Mouse (Mus musculus): ENCODE measurements around the gene Kiss1r.

GRCm38 (mm10) chr10:79910556-79910955, 6.2 kb upstream of the Kiss1r start, which contains the start of gene Gm26602:
- TF ChIP-seq GATA1 (IDR thresholded peaks at IDR 0.05; ENCODE audit: borderline replicate concordance, low read length) (no peak), CTCF (IDR thresholded peaks at IDR 0.05; ENCODE audit: low read depth, low read length) (no peak), GATA2 (IDR thresholded peaks at IDR 0.05; ENCODE audit: borderline replicate concordance, low read depth, low read length) (no peak)

Measured in G1E (cell line).